Mouse (Mus musculus) G1E-ER4 (cell line): ENCODE data around the gene Fgf18. TPM values are rescaled to one million over a fixed set of nuclear protein-coding genes. Genes with fewer than 3 reads are reported as not detected.

Source experiments
- GATA1 ChIP-seq: IDR thresholded peaks from one replicate; pipeline ENCODE4 v1.8.0; 2012; ENCODE audit warnings: low read length, inconsistent platforms
- polyA plus RNA-seq: library from polyadenylated mRNA; stranded (reverse); fragments of >175 nt; gene quantifications from 2 replicates; pipeline ENCODE4 v1.2.3, GENCODE M21; 2012

Fgf18 gene
- polyA plus RNA-seq, 1 experiment: not detected

GRCm38 (mm10) chr11:33143906-33144305, 3.3 kb downstream of the Fgf18 start:
- TF ChIP-seq GATA1: no peak

- no peak for TF ChIP-seq GATA1
These were observed 4.4 kb downstream of the Fgf18 start for GRCm38 (mm10) chr11:33142801-33143200.

- TF ChIP-seq GATA1: no peak
These were observed 7.1 kb downstream of the Fgf18 start for GRCm38 (mm10) chr11:33140111-33140460.

- no peak for TF ChIP-seq GATA1
These were observed 7.6 kb downstream of the Fgf18 start for GRCm38 (mm10) chr11:33139458-33140110.

GRCm38 (mm10) chr11:33138686-33139085, 8.5 kb downstream of the Fgf18 start:
- TF ChIP-seq GATA1: no peak

- no peak for TF ChIP-seq GATA1
These were observed 12.7 kb downstream of the Fgf18 start for GRCm38 (mm10) chr11:33134391-33134986.

- TF ChIP-seq GATA1: no peak
These were observed 14.4 kb downstream of the Fgf18 start for GRCm38 (mm10) chr11:33132619-33133338.

GRCm38 (mm10) chr11:33127058-33127457, 20.1 kb downstream of the Fgf18 start:
- no peak for TF ChIP-seq GATA1

GRCm38 (mm10) chr11:33122575-33123268, 24.5 kb downstream of the Fgf18 start:
- TF ChIP-seq GATA1: no peak

GRCm38 (mm10) chr11:33119556-33119955, 27.6 kb downstream of the Fgf18 start:
- TF ChIP-seq GATA1: no peak

GRCm38 (mm10) chr11:33119116-33119515, 28.1 kb downstream of the Fgf18 start:
- TF ChIP-seq GATA1: no peak

- TF ChIP-seq GATA1: no peak
These were observed 28.7 kb downstream of the Fgf18 start for GRCm38 (mm10) chr11:33118480-33118879.

- TF ChIP-seq GATA1: no peak
These were observed 31.4 kb downstream of the Fgf18 start for GRCm38 (mm10) chr11:33115796-33116195.

- TF ChIP-seq GATA1: no peak
These were observed 34.8 kb downstream of the Fgf18 start for GRCm38 (mm10) chr11:33112407-33112806.

- no peak for TF ChIP-seq GATA1
These were observed 37.1 kb downstream of the Fgf18 start for GRCm38 (mm10) chr11:33110111-33110510.

GRCm38 (mm10) chr11:33107540-33107939, 39.7 kb downstream of the Fgf18 start:
- TF ChIP-seq GATA1: no peak
